Mouse (Mus musculus) hindbrain, embryonic 16.5 days (tissue): ENCODE data around the gene Pcdh9. TPM values are rescaled to one million over a fixed set of nuclear protein-coding genes. Genes with fewer than 3 reads are reported as not detected.

ENCODE experiments used
- ATAC-seq: fragments of 200-750 bp; cut with Nextera tagmentation; 2 replicates; pipeline ENCODE4 v1.8.0; 2017; ENCODE audit warnings: moderate TSS enrichment, moderate library complexity
- H3K27ac ChIP-seq: fragments of 300-500 bp; sonication (generic); 2 replicates; pipeline ENCODE4 v1.5.1; 2014; ENCODE audit warnings: low read depth, mild to moderate bottlenecking, control low read depth, low read length, moderate library complexity
- H3K27me3 ChIP-seq: fragments of 300-500 bp; sonication (generic); replicated peaks from 2 replicates; pipeline ENCODE4 v1.6.1; 2014; ENCODE audit warnings: low read length; ENCODE audit not compliant: control insufficient read depth, insufficient read depth
- H3K36me3 ChIP-seq: fragments of 300-500 bp; sonication (generic); 2 replicates; pipeline ENCODE4 v1.6.1; 2014; ENCODE audit warnings: mild to moderate bottlenecking, low read length, moderate library complexity, mixed read lengths; ENCODE audit not compliant: control insufficient read depth, insufficient read depth
- H3K4me1 ChIP-seq: fragments of 300-500 bp; sonication (generic); 2 replicates; pipeline ENCODE4 v1.6.1; 2014; ENCODE audit warnings: low read depth, low read length; ENCODE audit not compliant: control insufficient read depth, insufficient read depth
- H3K4me2 ChIP-seq: fragments of 300-500 bp; sonication (generic); 2 replicates; pipeline ENCODE4 v1.6.1; 2014; ENCODE audit warnings: mild to moderate bottlenecking, low read length, control low read depth, moderate library complexity
- H3K4me3 ChIP-seq: fragments of 300-500 bp; sonication (generic); 2 replicates; pipeline ENCODE4 v1.5.1; 2014; ENCODE audit warnings: mild to moderate bottlenecking, low read length, control low read depth, moderate library complexity
- H3K9ac ChIP-seq: fragments of 300-500 bp; sonication (generic); 2 replicates; pipeline ENCODE4 v1.6.1; 2014; ENCODE audit warnings: low read depth, mild to moderate bottlenecking, control low read depth, low read length, moderate library complexity
- H3K9me3 ChIP-seq: fragments of 300-500 bp; sonication (generic); 2 replicates; pipeline ENCODE4 v1.6.1; 2014; ENCODE audit warnings: mild to moderate bottlenecking, low read length, moderate library complexity; ENCODE audit not compliant: control insufficient read depth
- WGBS: fragments of 180-500 bp; shearing (Covaris S2); extraction: QIAGEN DNeasy Blood & Tissue Kit; methylation state at CpG from one replicate; pipeline ENCODE4 v1.1.7; 2014; 5-methylcytosine and 5-hydroxymethylcytosine counted together
- polyA plus RNA-seq: library from polyadenylated mRNA; unstranded; fragments of >200 nt; fragmentation: Nextera tagmentation; extraction: Ambion mirVana; gene quantifications from 2 replicates; pipeline ENCODE4 v1.2.1, GENCODE M21; 2015

The Pcdh9 gene
- polyA plus RNA-seq, 1 experiment from 2014 or later = 232 TPM

DNA sequence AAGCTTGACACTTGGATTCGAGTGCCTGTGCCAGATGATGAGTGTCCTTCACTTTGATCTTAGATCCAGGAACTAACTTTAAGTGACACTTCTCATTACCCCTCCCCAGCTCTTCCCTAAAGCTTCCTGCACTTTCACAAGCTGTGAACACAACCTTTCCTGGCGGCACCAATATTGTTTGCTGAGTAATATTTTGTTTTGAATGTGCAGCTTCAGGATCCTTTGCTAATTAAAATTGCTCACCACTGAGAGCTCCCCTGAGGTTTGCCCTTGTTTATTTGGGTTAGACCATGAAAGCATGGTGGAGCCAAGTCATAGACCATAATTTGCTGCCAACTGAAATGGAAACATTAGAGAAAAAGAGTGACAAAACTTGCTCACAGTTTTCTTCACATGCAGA is 543.4 kb downstream of the Pcdh9 start:
- no peaks in the 10 kb centered on the region for H3K9me3 ChIP-seq
- no peaks in the 10 kb centered on the region for H3K4me1 ChIP-seq
- H3K4me2 ChIP-seq = no peak overlapping the region
- 34% methylated on average over 2 of the region's 2 CpGs for WGBS
- no peak overlapping the region for H3K27ac ChIP-seq
- no peaks in the 10 kb centered on the region for H3K27me3 ChIP-seq
- ATAC-seq = no peak
- H3K9ac ChIP-seq = no peak overlapping the region
- no peaks in the 10 kb centered on the region for H3K36me3 ChIP-seq
- no peak overlapping the region for H3K4me3 ChIP-seq

DNA sequence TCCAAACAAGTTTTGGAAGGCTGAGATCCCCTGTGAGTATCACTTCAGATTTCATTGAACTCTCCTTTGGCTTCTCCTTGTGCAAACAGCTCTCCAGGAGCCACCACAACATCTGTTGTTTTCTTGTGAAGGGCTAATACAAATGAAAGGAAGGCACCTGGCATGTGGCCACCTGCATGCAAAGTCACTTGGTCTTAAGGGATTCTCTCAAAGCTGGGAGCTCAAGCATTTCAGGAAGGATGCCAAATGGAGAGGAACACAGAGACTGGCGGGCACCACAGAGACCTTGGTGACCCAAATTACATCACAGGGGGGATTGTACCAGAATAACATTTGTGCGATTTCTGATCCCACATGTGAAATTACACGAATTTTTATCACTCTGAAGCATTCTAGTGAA is 547.7 kb downstream of the Pcdh9 start:
- Histone ChIP-seq H3K36me3 (no peaks in the 10 kb centered on the region), H3K9ac (no peak overlapping the region), H3K9me3 (no peaks in the 10 kb centered on the region), H3K4me2 (no peak overlapping the region), H3K4me3 (no peak overlapping the region), H3K27me3 (no peaks in the 10 kb centered on the region), H3K27ac (no peak overlapping the region), H3K4me1 (no peaks in the 10 kb centered on the region)
- ATAC-seq = no peak
- WGBS = 59% methylated on average over 3 of the region's 3 CpGs

DNA sequence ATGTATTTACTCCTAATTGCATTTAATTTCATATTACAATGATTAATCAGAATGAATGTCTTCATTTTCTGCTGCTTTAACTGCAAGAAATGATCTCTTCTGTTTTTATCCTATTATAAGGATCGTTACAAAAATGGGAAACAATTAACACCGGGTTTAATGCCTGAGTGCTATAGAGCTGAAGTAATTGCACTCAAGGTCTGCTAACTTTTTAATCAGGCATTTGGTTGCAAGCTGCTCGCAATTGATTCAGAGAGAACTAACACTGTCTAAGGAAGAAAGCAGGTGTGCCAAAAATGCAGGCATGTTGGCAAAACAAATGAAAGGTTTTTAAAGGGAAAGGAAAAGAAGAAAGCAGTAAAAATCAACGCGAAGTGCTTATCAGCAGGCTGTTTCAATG is 549.1 kb downstream of the Pcdh9 start:
- 40% methylated on average over 5 of the region's 5 CpGs for WGBS
- H3K9ac ChIP-seq = no peak overlapping the region
- ATAC-seq = no peak

DNA sequence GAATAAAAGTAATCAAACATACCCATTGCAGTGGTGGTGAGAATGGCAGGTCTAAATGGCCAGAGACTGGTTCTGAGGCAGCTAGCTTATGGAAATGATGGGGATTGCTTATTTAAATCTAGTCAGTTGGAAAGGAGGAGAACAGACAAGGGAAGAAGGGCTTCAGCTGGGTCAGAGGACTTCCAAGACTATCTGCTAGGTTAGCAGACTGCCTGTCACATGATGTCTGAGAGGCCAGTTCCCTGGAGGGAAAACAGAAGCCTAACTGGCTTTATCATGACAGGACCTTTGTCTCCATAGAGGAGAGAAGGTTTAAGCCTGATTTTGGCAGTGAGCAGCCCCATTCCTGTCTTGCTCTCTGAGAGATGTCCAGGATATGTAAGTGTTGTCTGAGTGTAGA is 561.2 kb downstream of the Pcdh9 start:
- H3K27me3 ChIP-seq = no peaks in the 10 kb centered on the region
- H3K27ac ChIP-seq = no peak overlapping the region
- no peaks in the 10 kb centered on the region for H3K36me3 ChIP-seq
- no peak overlapping the region for H3K4me3 ChIP-seq
- no peak for ATAC-seq
- no peak overlapping the region for H3K4me2 ChIP-seq
- no peak overlapping the region for H3K9ac ChIP-seq
- no peaks in the 10 kb centered on the region for H3K4me1 ChIP-seq
- H3K9me3 ChIP-seq = no peaks in the 10 kb centered on the region

More for the DNA sequence above, 549.1 kb downstream of the Pcdh9 start:
- H3K36me3 ChIP-seq = no peaks in the 10 kb centered on the region
- H3K4me2 ChIP-seq = no peak overlapping the region
- no peaks in the 10 kb centered on the region for H3K4me1 ChIP-seq
- no peaks in the 10 kb centered on the region for H3K9me3 ChIP-seq
- H3K27me3 ChIP-seq = no peaks in the 10 kb centered on the region
- H3K4me3 ChIP-seq = no peak overlapping the region
- no peak overlapping the region for H3K27ac ChIP-seq

DNA sequence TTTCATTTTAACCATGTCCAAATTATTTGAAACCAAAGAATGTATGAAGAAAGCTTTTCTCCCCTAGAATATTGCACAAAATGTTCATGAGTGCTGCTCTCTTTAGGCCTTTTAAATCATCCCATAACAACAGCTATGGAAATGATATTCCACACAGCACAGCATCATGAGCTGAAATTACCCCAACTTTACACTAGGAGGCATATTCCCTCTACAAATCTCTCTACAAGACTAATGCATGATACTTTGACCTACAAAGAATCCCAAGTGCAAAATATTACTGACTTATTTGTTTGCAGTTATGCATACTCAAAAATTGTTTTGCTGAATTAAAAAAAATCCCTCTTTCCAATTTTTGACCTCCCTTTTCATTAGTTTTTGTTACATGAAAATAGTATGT is 573.1 kb downstream of the Pcdh9 start:
- H3K27me3 ChIP-seq = no peaks in the 10 kb centered on the region
- H3K9ac ChIP-seq = no peak overlapping the region
- no peak overlapping the region for H3K4me2 ChIP-seq
- no peak for ATAC-seq
- H3K4me3 ChIP-seq = no peak overlapping the region
- H3K36me3 ChIP-seq = no peaks in the 10 kb centered on the region
- no peak overlapping the region for H3K27ac ChIP-seq
- no peaks in the 10 kb centered on the region for H3K9me3 ChIP-seq
- no peaks in the 10 kb centered on the region for H3K4me1 ChIP-seq

DNA sequence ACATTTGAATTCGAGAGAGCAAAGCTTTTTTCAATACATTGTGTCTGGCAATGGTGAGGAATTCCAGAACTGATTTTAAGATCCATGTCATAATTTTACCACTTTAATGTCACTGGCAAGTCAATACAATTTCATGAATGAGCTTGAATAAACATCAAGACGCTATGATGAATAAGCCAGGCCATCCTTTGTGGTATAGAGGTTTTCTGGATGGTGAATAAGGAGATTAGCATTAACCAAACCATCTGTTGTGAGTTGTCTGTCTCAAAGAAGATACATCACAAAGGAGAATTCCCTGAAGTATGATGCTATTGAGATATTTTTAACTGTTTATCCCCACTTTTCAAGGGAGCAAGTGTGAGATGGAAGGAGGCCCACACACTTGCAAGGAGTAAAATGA is 602.1 kb downstream of the Pcdh9 start:
- Histone ChIP-seq H3K9me3 (no peaks in the 10 kb centered on the region), H3K4me1 (no peaks in the 10 kb centered on the region), H3K27me3 (no peaks in the 10 kb centered on the region), H3K9ac (no peak overlapping the region), H3K4me2 (no peak overlapping the region), H3K27ac (no peak overlapping the region), H3K36me3 (no peaks in the 10 kb centered on the region), H3K4me3 (no peak overlapping the region)
- ATAC-seq = no peak; the same call in 1 of the 2 replicates
- 57% methylated on average over 2 of the region's 2 CpGs for WGBS

DNA sequence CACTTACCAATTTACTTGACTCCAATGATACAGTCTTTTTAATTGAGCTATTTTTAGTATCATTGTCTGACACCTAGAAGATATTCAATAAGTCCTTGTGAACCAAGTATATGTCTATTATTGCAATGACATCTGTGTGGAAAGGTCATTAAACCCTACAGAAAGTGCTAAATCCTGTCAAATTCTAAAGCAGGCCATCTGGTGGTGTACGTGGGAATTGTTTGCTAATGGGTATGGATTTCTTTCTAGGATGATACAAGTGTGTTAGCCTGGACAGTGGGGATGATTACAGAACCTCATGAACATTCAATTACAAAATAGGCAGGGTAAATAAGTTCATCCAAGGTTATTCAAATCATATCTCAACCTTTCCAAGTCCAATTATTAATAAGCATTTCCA is 602.8 kb downstream of the Pcdh9 start:
- H3K4me1 ChIP-seq = no peaks in the 10 kb centered on the region
- H3K9ac ChIP-seq = no peak overlapping the region
- no peak overlapping the region for H3K4me2 ChIP-seq
- H3K36me3 ChIP-seq = no peaks in the 10 kb centered on the region
- H3K27ac ChIP-seq = no peak overlapping the region
- 51% methylated on average over 1 of the region's 1 CpGs for WGBS
- H3K9me3 ChIP-seq = no peaks in the 10 kb centered on the region
- H3K4me3 ChIP-seq = no peak overlapping the region
- no peak for ATAC-seq
- H3K27me3 ChIP-seq = no peaks in the 10 kb centered on the region

DNA sequence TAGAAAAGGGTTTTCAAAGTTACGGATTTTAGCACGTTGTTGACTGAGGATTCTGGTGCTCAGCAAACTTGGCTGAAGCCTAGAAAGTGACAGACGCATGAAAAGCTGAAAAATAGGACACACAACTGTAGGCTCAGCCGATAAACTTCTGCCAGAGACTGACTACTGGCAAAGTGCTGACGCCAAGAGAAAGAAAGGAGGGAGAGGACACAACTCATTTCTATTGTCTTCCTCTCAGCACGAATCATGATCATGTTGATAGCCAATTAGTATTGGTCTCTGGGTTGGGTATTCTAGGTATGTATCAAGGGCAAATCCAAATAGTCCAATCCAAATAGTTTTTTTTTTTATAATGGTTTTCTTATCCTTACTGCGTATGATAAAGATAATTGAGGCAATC is 605.3 kb downstream of the Pcdh9 start:
- H3K9me3 ChIP-seq = no peaks in the 10 kb centered on the region
- H3K27me3 ChIP-seq = no peaks in the 10 kb centered on the region
- no peak overlapping the region for H3K4me2 ChIP-seq
- no peak overlapping the region for H3K9ac ChIP-seq
- ATAC-seq = no peak
- 69% methylated on average over 7 of the region's 7 CpGs for WGBS
- no peaks in the 10 kb centered on the region for H3K36me3 ChIP-seq
- no peaks in the 10 kb centered on the region for H3K4me1 ChIP-seq
- no peak overlapping the region for H3K27ac ChIP-seq
- H3K4me3 ChIP-seq = no peak overlapping the region

DNA sequence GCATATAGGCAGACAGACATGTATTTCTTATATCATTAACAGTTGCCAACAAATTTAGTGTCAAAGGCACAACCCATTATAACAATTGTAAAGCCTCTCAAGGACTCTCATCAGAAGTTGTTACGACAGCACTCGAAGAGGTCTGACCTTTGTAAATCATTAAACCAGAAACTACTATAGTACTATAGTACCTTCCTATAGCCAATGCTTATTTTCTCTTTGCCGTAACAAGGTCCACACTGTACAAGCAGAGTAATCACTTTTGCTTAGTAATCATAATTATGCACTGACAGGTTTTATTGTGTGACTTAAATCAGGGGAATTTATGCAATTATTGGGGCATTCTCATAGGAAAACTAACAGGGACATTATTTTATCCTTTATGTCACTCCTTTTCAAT is 606.5 kb downstream of the Pcdh9 start:
- 76% methylated on average over 3 of the region's 3 CpGs for WGBS
- Histone ChIP-seq H3K27ac (no peak overlapping the region), H3K9me3 (no peaks in the 10 kb centered on the region), H3K4me2 (no peak overlapping the region), H3K4me1 (no peaks in the 10 kb centered on the region), H3K27me3 (no peaks in the 10 kb centered on the region), H3K9ac (no peak overlapping the region), H3K36me3 (no peaks in the 10 kb centered on the region), H3K4me3 (no peak overlapping the region)
- no peak for ATAC-seq

DNA sequence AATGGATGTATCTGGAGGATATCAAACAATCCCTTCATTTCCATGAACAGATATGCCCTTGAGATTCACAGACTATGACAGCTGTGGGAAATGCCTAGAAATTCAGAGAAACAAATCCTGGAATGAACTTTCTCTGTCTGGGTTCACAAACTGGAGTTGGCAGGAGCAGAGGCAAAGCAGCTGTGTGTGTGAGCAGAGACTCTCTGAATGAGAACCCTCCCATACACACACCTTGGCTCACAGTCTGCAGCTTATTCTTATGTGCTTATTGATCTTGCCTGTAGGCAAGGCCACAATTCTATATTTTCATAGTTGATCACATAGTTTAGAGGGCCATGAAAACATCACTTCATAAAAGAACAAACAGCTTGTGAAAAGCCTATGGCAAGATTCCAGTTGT is 614.8 kb downstream of the Pcdh9 start:
- Histone ChIP-seq H3K27ac (no peak overlapping the region), H3K27me3 (no peaks in the 10 kb centered on the region), H3K9ac (no peak overlapping the region), H3K36me3 (no peaks in the 10 kb centered on the region), H3K4me2 (no peak overlapping the region), H3K4me3 (no peak overlapping the region), H3K9me3 (no peaks in the 10 kb centered on the region), H3K4me1 (no peaks in the 10 kb centered on the region)
- no peak for ATAC-seq
